Mouse (Mus musculus) liver (tissue): ENCODE data around the gene Bub3.

Experiments
- DNase-seq: peaks from one replicate; pipeline ENCODE4 v3.0.0-alpha.2; 2020; ENCODE audit warnings: mixed read lengths

The Bub3 gene

DNA sequence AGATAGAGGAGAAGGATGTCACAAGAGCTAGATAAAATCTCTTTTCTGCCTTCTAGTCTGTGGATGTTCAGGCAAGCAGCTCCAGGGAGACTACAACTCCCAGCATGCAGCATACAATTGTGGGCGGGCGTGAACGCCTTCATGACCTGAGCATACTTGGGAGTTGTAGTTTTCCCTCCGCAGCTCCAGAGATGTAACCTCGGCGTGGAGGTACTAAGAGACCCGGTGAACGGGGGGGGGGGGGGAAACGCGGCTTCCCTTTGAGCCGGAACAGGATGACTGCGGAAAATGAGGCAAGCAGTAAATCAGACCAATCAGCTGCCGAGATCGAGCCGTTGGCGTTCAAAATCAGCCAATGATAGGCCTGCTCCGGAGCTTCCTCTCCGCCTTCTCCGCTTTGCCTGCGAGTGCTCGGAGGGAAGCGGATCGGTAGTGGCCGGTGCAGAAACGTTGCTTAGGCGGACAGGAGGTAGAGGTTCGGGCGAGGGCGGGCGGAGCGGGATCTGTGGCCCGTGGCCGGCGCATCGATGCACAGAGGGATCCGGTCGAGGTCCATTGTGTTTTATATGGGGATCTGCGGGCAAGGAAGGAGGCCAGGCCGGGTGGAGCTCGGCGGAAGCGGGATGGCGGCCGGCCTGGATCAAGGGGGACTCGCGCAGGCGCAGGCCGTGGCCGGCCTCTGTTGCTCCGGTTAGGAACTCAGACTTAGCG is at the start of gene Bub3:
Bub3 (plus strand) TSS at position 237 of the 711 bp plus-strand sequence.
- DNase-seq = peak; percentile 91

- DNase-seq = peak; percentile 80
Measured at GRCm38 (mm10) chr7:131539979-131540378, 20.0 kb upstream of the Bub3 start.

DNA sequence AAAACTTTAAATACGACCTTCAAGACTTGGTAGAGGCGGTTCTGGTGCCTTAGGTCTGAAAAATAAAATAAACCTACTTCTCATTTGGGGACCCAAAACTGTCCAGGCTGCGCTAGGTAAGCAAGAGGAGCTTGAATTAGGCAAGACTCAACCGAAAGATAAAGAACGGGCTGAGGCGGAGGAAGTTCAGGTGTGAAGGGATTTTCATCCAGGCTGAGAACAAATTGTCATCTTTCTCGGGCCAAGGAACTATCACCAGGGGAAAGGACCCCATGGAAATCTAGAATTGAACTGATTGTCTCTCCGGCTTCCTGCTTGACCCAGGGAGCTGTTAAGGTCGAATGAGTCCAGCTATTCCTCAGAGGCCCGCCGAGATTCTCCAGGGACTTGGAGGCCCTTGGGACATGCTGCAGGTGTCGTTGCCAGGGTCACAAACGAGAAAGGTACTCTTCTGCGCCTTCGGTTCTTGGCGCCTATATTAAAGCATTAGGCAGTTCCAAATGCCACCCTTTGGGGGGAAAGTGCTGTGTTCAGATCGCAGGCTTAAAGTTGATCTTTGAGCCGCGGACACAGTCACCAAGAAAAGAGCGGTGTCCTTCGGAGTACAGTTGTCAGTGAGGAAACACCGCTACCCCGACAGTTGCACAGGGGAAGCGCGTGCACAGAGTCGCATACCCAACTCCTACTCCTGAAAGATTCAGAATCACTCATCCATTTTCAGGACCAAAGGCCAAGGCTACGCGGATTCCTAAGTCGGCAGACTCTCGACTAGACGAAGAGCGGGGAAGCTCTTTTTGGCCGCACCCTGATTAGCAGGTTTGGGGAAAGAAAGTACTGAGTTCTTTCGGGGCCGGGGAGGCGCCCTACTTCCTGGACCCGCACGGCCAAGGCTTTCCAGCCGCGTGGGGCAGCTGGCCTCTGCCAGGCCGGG is 18.6 kb upstream of the Bub3 start:
- DNase-seq = no peak

DNA sequence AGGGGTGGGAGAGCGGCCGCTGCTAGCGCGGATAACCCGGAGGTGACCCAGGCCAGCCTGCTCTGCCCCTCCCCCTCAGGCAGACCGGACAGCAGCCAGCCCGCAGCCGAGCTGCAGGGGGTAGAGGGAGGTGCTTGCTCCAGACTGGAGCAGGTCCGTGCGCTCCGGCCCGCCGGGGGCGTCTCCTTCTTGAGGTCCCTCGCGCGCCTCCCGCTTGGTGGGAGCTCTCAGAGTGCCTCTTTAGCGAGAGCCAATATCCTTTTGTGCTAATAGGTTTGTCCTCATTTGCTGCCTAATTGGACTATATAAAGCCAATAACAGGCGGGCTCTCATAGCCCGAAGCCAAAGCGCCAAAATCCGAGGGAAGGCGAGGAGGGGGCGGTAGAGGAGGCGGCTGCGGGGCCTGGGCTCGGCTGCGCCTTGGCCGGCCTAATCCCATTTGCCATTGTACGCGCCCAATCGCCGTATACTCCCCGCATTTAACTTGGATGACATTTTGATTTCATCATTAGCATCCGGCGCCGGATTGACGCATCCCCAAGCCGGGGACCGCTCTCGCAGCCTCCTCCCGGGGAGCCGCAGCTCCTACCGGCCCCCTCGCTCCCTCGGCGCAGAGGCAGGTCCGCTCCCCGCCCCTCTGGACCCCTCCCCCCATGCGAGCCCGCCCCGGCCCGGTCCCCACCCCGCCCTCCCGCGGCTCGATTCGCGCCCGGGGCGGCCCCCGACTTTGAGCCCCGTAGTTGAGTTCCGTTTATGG is 17.7 kb upstream of the Bub3 start, which contains the start of gene Hmx3:
Hmx3 (plus strand) TSS at position 753 of the 757 bp plus-strand sequence.
- no peak for DNase-seq

DNA sequence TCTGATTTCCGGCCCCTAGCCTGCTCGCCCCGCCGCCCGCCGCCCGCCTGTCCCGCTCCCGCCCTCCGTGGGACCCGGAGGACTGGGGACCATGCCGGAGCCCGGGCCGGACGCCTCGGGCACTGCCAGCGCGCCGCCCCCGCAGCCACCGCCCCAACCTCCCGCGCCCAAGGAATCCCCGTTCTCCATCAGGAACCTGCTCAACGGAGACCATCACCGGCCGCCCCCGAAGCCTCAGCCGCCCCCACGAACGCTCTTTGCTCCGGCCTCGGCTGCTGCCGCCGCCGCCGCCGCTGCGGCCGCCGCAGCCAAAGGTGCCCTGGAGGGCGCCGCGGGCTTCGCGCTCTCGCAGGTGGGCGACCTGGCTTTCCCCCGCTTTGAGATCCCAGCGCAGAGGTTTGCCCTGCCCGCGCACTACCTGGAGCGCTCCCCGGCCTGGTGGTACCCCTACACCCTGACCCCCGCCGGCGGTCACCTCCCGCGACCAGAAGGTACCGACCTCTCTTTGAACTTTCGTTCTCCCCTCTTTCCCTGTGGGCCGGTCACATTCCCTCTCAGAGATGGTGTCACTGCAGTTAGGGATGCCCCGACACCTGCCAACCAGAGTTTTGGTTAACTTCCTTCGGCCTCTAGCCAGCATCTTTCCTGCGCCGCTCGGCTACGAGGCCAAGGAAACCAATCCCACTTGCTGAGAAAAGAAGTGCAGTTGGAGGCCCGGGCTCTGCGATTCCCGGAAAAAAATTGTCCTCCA is 17.0 kb upstream of the Bub3 start:
- DNase-seq = no peak

- DNase-seq = no peak
Measured at GRCm38 (mm10) chr7:131543623-131544481, 16.2 kb upstream of the Bub3 start.

DNA sequence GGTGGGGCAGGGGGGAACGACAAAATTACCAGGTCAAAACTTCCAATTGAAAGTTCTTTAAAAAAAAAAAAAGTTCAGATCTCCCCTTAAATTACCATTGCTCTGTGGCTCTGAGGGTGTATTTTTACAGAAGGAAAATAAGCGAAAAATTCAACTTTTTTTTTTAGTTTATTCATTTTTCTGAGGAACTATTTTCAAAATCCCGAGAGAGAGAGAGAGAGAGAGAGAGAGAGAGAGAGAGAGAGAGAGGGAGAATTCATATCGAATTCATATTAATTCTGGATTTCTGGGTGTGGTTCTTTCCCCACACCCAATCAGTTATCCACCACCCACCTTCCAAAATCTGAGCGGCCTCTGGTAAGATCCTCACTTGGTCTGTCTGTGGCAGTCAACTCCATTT is 15.2 kb upstream of the Bub3 start:
- no peak for DNase-seq

DNA sequence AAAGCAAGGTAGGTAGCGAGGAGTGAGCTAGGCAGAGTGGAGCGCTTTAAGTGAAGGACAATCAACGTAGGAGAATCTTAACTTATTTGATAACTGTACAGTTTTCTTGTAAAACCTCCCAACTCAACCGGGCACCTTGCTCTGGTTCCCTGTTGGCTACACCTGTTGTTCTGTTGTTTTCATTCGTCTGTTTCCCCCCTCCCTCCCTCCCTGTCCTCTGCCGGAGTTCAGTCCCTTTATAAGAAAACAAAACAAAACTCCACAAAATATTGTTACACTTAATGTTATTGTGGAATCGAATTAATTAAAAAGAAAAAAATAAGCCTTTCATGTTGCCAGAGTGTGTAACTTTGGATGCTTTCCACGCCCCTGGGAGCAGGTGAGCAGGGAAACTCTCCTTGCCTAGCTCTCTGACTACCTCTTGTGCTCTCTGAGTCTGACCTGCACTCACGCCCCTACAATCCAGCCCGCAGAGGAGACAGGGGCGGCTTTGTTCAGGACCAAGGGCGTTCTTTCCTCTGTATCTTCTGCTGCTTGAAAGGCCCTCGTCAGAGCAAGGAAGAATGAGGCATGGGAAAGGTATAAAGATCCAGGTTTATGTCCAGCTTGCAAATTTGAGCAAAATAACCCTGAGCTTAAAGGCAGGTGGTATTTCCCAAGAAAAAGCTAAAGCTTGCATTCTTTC is 14.2 kb upstream of the Bub3 start:
- DNase-seq = no peak

- no peak for DNase-seq
Measured at GRCm38 (mm10) chr7:131546423-131546822, 13.6 kb upstream of the Bub3 start.

- DNase-seq = no peak
Measured at GRCm38 (mm10) chr7:131547481-131547880, 12.5 kb upstream of the Bub3 start.

DNA sequence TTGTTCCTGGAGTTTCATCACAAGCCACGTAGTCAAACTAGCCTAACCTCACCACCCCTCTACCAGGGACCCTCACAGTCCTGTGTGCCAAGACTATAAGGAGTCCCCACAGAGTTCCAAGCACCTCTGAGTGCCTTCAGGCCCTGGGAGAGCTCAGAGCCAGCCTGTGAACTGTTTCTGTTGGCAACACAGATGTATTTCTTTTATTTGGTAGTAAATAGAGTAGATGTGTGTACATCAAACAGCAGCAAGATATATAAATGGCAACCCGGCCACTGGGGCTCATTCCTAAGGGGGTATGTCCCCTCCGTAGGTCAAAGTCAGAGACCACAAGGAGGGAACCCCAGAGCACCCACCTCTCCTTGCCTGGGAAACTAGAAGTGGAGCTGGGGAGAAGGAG is 11.5 kb upstream of the Bub3 start, which contains the start of gene Hmx2:
Hmx2 (plus strand) TSS at position 301 of the 400 bp plus-strand sequence.
- DNase-seq = no peak

- DNase-seq = no peak
Measured at GRCm38 (mm10) chr7:131551471-131551870, 8.6 kb upstream of the Bub3 start.

DNA sequence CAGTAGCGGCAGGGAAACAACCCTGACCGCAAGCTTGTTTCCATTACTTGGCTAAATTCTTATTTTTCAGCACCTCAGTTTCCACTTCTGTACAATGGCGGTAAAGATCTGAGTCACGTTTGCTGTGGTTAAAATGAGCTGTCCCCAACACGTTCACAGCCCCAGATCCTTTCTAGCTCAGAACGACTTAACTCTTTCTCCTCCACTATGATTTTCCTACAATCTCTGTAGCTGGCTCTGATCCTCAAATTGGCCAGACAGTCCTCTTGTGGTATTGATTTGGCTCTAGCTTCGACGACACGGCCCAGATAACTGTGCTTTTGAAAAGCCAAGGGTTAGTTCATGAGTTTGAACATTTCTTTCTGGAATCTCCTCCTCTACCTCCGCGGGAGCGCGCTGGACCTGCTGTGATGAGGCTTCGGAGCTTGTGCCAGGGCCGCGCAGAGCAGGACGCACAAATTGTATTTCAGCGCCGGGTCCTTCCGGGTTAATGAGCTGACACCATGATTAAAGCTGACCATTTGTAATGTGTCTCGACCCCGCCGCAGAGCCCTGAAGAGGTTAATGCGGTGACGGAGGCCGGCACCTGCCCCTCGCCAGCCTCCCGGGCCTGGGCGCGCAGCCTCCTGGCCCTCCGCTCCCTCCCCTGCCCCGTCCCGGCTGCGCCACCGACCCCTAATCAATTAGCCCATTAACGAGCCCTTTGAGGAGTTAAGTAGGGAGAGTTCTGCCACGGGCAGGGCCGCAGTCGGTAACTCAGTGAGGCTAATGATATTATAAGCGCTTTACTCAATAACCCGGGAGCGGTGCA is 7.9 kb upstream of the Bub3 start:
- no peak for DNase-seq

DNA sequence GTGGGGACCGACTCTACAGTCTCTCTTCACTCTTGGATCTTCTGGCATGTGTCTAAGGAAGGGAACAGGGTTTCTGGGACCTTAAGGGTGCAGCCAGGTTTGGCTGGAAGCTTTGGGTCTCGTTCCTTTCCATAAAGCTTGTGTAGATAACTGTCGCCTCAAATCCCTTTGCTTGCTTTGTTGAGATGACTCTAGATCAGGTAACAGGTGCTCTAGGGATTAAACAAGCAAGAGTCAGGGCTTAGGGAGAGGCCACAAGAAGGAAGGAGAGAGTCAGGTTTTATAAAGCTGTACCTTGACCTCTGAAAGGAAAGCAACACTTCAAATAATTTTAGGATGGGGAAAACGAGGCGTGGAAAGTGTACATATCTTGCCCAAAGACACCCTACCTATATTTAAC is 7.2 kb upstream of the Bub3 start:
- no peak for DNase-seq

GRCm38 (mm10) chr7:131553771-131554175 is 6.2 kb upstream of the Bub3 start:
- DNase-seq = no peak

DNA sequence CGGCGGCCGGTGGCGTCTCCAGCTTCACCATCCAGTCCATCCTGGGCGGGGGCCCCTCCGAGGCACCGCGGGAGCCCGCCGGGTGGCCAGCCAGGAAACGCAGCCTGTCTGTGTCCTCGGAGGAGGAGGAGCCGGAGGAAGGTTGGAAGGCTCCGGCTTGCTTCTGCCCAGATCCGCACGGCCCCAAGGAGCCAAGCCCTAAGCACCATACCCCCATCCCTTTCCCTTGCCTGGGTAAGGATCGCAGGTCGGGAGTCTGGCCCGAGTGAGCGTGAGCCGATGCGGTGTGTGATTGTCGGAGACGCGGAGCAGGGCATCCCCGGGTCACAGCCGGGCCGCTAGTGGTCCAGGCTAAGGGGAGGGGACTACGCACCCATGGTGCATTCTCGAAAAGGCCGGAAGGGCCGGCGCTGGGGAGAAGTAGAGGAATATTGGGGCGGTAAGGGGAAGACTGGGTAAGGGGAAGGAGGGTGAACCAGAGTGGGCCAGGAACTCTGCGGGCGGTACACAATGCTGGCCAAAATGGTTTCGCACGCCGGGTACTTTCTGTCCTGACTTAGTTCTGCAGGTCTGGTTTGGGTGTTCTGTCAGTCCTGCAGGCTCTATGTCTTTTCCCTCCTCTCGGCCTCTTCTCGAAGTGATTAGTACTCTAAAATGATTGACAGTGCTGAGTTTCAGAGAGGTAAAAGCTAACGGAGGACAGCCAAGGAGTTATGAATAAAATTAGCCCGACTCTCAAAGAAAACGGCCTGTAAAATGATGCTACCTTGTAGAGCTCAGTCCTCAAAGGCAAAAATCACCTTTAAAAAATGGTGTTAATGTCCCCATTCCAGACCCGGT is 5.5 kb upstream of the Bub3 start:
- DNase-seq = no peak

DNA sequence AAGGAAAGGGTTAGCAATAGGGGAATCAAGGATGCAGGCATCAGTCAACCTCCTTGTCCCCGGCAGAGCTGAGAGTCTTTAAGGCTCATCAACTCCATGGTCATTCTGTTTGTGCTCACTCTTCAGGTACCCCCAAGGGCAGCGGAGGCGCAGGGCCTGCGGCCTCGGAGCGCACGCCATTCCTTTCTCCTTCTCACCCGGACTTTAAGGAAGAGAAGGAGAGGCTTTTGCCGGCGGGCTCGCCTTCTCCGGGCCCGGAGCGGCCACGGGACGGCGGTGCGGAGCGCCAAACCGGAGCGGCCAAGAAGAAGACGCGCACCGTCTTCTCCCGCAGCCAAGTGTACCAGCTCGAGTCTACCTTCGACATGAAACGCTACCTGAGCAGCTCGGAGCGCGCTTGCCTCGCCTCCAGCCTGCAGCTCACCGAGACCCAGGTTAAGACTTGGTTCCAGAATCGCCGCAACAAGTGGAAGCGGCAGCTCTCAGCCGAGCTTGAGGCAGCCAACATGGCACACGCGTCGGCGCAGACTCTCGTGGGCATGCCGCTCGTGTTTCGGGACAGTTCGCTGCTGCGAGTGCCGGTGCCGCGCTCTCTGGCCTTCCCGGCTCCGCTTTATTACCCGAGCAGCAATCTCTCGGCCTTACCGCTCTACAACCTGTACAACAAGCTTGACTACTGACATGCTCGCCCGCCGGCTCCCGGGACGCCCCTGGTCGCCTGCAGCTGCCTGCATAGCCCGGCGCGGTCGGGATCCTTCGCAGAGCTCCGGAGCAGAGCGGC is 4.5 kb upstream of the Bub3 start:
- no peak for DNase-seq

DNA sequence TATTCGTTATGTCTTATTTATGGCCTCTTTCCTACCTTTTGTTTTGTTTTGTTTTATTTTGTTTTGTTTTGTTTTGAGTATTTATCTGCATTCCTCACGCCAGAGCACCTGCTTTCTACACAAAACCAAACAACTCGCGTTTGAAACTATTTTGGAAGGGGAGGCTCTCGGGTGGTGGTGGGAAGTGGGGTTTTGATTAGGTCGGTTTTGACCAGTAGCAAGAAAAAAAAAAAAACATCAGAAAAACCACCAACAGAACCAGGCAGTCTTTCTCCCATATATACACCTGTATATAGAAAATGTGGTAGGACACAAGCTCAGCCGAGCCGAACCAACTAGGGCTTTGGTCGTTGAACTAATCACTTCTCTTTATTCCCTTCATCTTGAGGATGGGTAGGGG is 3.9 kb upstream of the Bub3 start:
- DNase-seq = no peak
